Mouse (Mus musculus) neural tube, embryonic 13.5 days (tissue): ENCODE results near the gene Sox6. TPM values are rescaled to one million over a fixed set of nuclear protein-coding genes. Genes with fewer than 3 reads are reported as not detected.

Experiments
- ATAC-seq: fragments of 200-750 bp; cut with Nextera tagmentation; 2 replicates; pipeline ENCODE4 v1.8.0; 2017; ENCODE audit warnings: low read depth, mild to moderate bottlenecking, moderate TSS enrichment, moderate library complexity
- H3K27ac ChIP-seq: fragments of 300-500 bp; sonication (generic); replicated peaks from 2 replicates; pipeline ENCODE4 v1.5.1; 2015; ENCODE audit warnings: moderate library complexity, mild to moderate bottlenecking, inconsistent platforms
- H3K27me3 ChIP-seq: fragments of 300-500 bp; sonication (generic); 2 replicates; pipeline ENCODE4 v1.6.1; 2015; ENCODE audit warnings: mild to moderate bottlenecking, inconsistent platforms
- H3K36me3 ChIP-seq: fragments of 300-500 bp; sonication (generic); 2 replicates; pipeline ENCODE4 v1.6.1; 2015; ENCODE audit warnings: mild to moderate bottlenecking, inconsistent platforms
- H3K4me1 ChIP-seq: fragments of 300-500 bp; sonication (generic); replicated peaks from 2 replicates; pipeline ENCODE4 v1.6.1; 2015; ENCODE audit warnings: inconsistent platforms
- H3K4me2 ChIP-seq: fragments of 300-500 bp; sonication (generic); 2 replicates; pipeline ENCODE4 v1.6.1; 2015; ENCODE audit warnings: inconsistent platforms, mild to moderate bottlenecking, moderate library complexity
- H3K4me3 ChIP-seq: fragments of 300-500 bp; sonication (generic); 2 replicates; pipeline ENCODE4 v1.5.1; 2015; ENCODE audit warnings: mild to moderate bottlenecking, inconsistent platforms
- H3K9ac ChIP-seq: fragments of 300-500 bp; sonication (generic); 2 replicates; pipeline ENCODE4 v1.6.1; 2015; ENCODE audit warnings: moderate library complexity, mild to moderate bottlenecking, inconsistent platforms
- H3K9me3 ChIP-seq: fragments of 300-500 bp; sonication (generic); 2 replicates; pipeline ENCODE4 v1.6.1; 2016; ENCODE audit warnings: inconsistent platforms
- WGBS: fragments of 180-500 bp; shearing (Covaris S2); methylation state at CpG from one replicate; pipeline ENCODE4 v1.1.7; 2015; 5-methylcytosine and 5-hydroxymethylcytosine counted together
- polyA plus RNA-seq: library from polyadenylated mRNA; unstranded; fragments of >200 nt; fragmentation: Nextera tagmentation; extraction: Ambion mirVana; gene quantifications from 2 replicates; pipeline ENCODE4 v1.2.1, GENCODE M21; 2015

The Sox6 gene
- polyA plus RNA-seq, 1 experiment from 2014 or later, result 46.1 TPM

DNA sequence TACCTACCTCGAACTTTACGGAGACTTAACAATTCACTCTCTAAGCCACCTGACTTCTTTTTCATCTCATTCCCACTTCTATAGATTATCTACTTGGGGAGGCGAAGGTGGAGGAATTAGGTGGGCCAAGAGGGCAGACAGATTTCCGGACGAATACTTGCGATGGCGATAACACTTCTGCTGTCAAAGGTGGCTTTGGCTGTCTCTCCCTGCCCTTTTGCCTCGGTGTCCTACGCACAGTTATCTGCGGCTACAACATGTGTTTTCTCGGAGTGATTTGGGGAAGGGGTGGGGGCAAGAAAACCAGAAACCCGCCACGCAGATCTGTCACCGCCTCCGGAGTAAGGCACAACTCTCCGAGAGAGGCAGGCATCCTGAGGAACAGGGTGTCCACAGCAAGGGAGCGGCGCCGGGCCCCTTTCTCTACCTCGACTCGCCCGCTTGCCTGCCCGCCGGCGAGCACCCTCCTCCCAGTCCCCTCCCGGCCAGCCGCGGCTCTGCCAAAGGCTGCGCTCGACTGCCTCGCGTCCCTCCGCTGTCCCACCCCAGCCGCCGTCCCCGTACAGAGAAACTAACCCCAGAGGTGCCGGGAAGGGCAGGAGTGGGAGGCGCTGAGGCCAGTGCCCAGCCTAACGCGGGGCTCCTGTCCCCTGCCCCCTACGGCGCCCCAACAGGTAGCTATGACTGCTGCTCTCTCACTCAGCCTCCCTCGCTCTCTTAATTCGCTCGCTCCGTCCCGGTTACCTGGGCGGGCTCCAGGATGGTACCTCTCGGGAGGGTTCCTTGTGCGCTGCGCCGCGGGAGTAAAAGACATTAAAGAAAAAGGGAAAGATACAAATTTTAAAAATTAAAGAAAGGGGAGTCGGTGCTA is 5.0 kb downstream of the Sox6 start:
- Histone ChIP-seq H3K9me3 (no peaks in the 10 kb centered on the region), H3K4me3 (peak overlapping the region; percentile 67), H3K36me3 (no peaks in the 10 kb centered on the region), H3K9ac (peak overlapping the region; percentile 80), H3K4me2 (peak overlapping the region; percentile 100), H3K27me3 (peaks cover 67% of the 10 kb centered on the region), H3K27ac (peak overlapping the region; percentile 79), H3K4me1 (peaks cover 62% of the 10 kb centered on the region)
- WGBS, result under 1% methylated on average over 54 of the region's 54 CpGs
- peak; percentile 44 for ATAC-seq

DNA sequence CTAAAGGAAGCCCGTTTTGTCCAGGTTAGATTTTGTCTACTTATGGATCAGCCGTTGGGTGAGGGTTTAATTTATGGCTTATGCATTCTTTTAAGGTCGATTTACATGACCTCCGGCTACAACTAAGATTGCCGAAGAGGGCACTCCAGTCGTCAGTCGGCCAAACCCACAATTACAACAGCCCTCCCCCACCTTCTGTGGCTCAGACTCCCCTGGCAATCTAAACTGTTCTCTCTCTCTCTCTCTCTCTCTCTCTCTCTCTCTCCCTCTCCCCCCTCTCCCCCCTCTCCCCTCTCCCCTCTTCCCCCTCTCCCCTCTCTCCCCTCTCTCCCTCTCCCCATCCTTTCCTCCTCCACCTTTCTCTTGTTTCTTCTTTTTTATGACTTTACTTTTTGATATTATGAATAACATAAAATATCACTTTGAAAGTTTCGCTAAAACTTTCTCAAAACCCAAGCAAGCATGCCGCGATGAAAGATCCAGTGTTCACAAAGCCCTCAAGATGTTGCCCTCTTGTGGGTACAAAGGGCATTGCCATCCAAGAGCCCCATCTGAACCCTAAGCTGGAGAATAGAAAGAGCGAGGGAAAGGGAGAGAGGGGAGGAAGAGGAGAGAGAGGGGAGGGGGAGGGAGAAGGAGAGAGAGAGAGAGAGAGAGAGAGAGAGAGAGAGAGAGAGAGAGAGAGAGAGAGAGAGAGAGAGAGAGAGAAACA is 5.8 kb downstream of the Sox6 start:
- peaks cover 54% of the 10 kb centered on the region for H3K4me1 ChIP-seq
- peak overlapping the region; percentile 90 for H3K27ac ChIP-seq
- no peaks in the 10 kb centered on the region for H3K36me3 ChIP-seq
- peak overlapping the region; percentile 100 for H3K4me2 ChIP-seq
- peak; percentile 30; the same call in 1 of the 2 replicates for ATAC-seq
- H3K9me3 ChIP-seq, result no peaks in the 10 kb centered on the region
- peak overlapping the region; percentile 88 for H3K9ac ChIP-seq
- WGBS, result 0% methylated on average over 11 of the region's 11 CpGs
- H3K4me3 ChIP-seq, result peak overlapping the region; percentile 67
- H3K27me3 ChIP-seq, result peaks cover 58% of the 10 kb centered on the region

GRCm38 (mm10) chr7:116031718-116032595 is 6.6 kb downstream of the Sox6 start:
- Histone ChIP-seq H3K4me1 (peaks cover 49% of the 10 kb centered on the region), H3K4me3 (peak overlapping the region; percentile 67), H3K27ac (peak overlapping the region; percentile 90), H3K9me3 (no peaks in the 10 kb centered on the region), H3K9ac (peak overlapping the region; percentile 88), H3K36me3 (no peaks in the 10 kb centered on the region), H3K4me2 (peak overlapping the region; percentile 100), H3K27me3 (peaks cover 50% of the 10 kb centered on the region)
- ATAC-seq, result peak; percentile 17; the same call in 1 of the 2 replicates
- under 1% methylated on average over 65 of the region's 65 CpGs for WGBS

- WGBS, result 1% methylated on average over 14 of the region's 14 CpGs
- Histone ChIP-seq H3K4me3 (peak overlapping the region; percentile 67), H3K27me3 (peaks cover 44% of the 10 kb centered on the region), H3K4me2 (peak overlapping the region; percentile 100), H3K4me1 (peaks cover 49% of the 10 kb centered on the region), H3K9me3 (no peaks in the 10 kb centered on the region), H3K9ac (peak overlapping the region; percentile 88), H3K27ac (peak overlapping the region; percentile 90), H3K36me3 (no peaks in the 10 kb centered on the region)
- no peak for ATAC-seq
Measured at GRCm38 (mm10) chr7:116031388-116031717, 7.2 kb downstream of the Sox6 start.

- H3K27me3 ChIP-seq, result peaks cover 39% of the 10 kb centered on the region
- peak overlapping the region; percentile 90 for H3K27ac ChIP-seq
- no peak for ATAC-seq
- peak overlapping the region; percentile 100 for H3K4me2 ChIP-seq
- no peaks in the 10 kb centered on the region for H3K36me3 ChIP-seq
- H3K9ac ChIP-seq, result peak overlapping the region; percentile 88
- peaks cover 49% of the 10 kb centered on the region for H3K4me1 ChIP-seq
- 7% methylated on average over 26 of the region's 26 CpGs for WGBS
- no peaks in the 10 kb centered on the region for H3K9me3 ChIP-seq
- peak overlapping the region; percentile 67 for H3K4me3 ChIP-seq
Measured at GRCm38 (mm10) chr7:116030597-116031387, 7.8 kb downstream of the Sox6 start.

DNA sequence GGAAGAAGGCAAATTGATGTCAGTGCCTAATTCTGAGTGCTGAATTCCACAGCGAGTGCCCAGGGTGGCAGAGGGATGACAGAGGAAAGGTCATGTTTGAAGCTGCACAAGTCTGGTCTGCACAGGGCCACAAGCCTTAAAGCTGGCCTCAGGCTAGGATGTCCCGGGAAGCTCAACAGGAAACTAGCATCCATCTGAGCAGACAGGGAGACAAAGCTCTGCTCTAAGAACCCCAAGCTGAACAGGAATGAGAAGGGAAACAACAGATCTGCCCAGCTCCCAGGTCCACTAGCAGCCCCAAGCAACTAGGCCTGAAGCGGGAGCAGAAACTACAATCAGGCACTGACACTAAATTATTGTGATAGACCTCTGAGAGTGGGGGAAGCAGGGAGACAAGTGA is 8.6 kb downstream of the Sox6 start:
- Histone ChIP-seq H3K9ac (peak overlapping the region; percentile 88; the same call in 1 of the 2 replicates), H3K4me1 (peaks cover 49% of the 10 kb centered on the region), H3K36me3 (no peaks in the 10 kb centered on the region), H3K27ac (peak overlapping the region; percentile 90), H3K27me3 (peaks cover 31% of the 10 kb centered on the region), H3K9me3 (no peaks in the 10 kb centered on the region), H3K4me2 (peak overlapping the region; percentile 100), H3K4me3 (peak overlapping the region; percentile 67; the same call in 1 of the 2 replicates)
- no peak for ATAC-seq
- WGBS, result 29% methylated on average over 3 of the region's 3 CpGs

- H3K9me3 ChIP-seq, result no peaks in the 10 kb centered on the region
- no peaks in the 10 kb centered on the region for H3K36me3 ChIP-seq
- no peak overlapping the region for H3K27ac ChIP-seq
- H3K27me3 ChIP-seq, result no peaks in the 10 kb centered on the region
- no peak overlapping the region for H3K4me2 ChIP-seq
- no peaks in the 10 kb centered on the region for H3K4me1 ChIP-seq
- no peak for ATAC-seq
- WGBS, result 93% methylated on average over 4 of the region's 4 CpGs
- no peak overlapping the region for H3K9ac ChIP-seq
- no peak overlapping the region for H3K4me3 ChIP-seq
Measured at GRCm38 (mm10) chr7:116002726-116003125, 35.9 kb downstream of the Sox6 start.

DNA sequence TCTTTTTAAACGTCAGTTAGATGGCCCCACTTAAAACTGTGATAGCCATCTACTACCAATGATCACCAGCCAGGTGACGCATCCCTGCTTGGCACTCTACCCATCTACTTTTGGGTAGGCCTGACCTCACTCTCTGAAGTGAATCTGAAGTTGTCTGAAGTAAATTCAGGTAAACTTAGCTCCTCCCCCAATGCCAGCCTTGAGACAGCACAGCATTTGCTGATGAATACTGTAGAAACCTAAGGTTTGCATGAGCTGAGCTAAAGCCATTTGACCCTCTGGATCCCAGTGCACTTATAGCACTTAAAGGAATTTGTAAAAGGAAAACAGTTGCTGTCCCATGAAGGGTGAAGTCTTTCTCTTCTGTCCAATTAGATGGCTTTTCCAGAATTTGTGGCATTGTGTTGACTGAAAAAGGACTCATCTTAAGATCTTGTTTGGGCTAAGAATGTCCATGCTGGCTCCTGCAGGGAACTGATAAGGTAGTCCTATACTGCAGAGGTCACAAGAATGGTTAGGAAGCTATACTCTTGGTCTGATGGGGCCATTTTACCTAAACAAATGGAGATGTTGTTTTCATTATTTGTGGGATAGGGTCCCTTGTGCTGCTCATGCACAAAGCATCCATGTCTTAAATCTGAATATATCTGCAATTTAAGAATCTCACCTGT is 50.4 kb downstream of the Sox6 start:
- Histone ChIP-seq H3K4me2 (no peak overlapping the region), H3K36me3 (no peaks in the 10 kb centered on the region), H3K4me1 (no peaks in the 10 kb centered on the region), H3K9ac (no peak overlapping the region), H3K27me3 (no peaks in the 10 kb centered on the region), H3K9me3 (no peaks in the 10 kb centered on the region), H3K4me3 (no peak overlapping the region), H3K27ac (no peak overlapping the region)
- no peak for ATAC-seq
- 91% methylated on average over 2 of the region's 2 CpGs for WGBS

- Histone ChIP-seq H3K4me1 (no peaks in the 10 kb centered on the region), H3K36me3 (no peaks in the 10 kb centered on the region), H3K9ac (no peak overlapping the region), H3K4me3 (no peak overlapping the region), H3K27me3 (no peaks in the 10 kb centered on the region), H3K27ac (no peak overlapping the region), H3K9me3 (no peaks in the 10 kb centered on the region), H3K4me2 (no peak overlapping the region)
- WGBS, result 84% methylated on average over 6 of the region's 6 CpGs
- ATAC-seq, result no peak
Measured at GRCm38 (mm10) chr7:115985716-115986115, 52.9 kb downstream of the Sox6 start.

GRCm38 (mm10) chr7:115984076-115984475 is 54.5 kb downstream of the Sox6 start:
- no peaks in the 10 kb centered on the region for H3K4me1 ChIP-seq
- no peak overlapping the region for H3K27ac ChIP-seq
- no peak for ATAC-seq
- H3K9me3 ChIP-seq, result no peaks in the 10 kb centered on the region
- H3K4me3 ChIP-seq, result no peak overlapping the region
- no peaks in the 10 kb centered on the region for H3K36me3 ChIP-seq
- H3K9ac ChIP-seq, result no peak overlapping the region
- WGBS, result 91% methylated on average over 3 of the region's 3 CpGs
- H3K27me3 ChIP-seq, result no peaks in the 10 kb centered on the region
- no peak overlapping the region for H3K4me2 ChIP-seq
